Mouse (Mus musculus) testis, adult 2 months (tissue): ENCODE data around the gene Stum. TPM values are rescaled to one million over a fixed set of nuclear protein-coding genes. Genes with fewer than 3 reads are reported as not detected.

Experiments
- H3K27ac ChIP-seq: fragments of 200-500 bp; 2 replicates; pipeline ENCODE4 v1.5.1; 2012; ENCODE audit warnings: low read depth, low read length; ENCODE audit not compliant: control insufficient read depth, insufficient read depth
- H3K27me3 ChIP-seq: fragments of 200-500 bp; 2 replicates; pipeline ENCODE4 v1.6.1; 2012; ENCODE audit warnings: mild to moderate bottlenecking, low read length, moderate library complexity; ENCODE audit not compliant: control insufficient read depth, insufficient read depth
- H3K36me3 ChIP-seq: fragments of 200-500 bp; 2 replicates; pipeline ENCODE4 v1.6.1; 2012; ENCODE audit warnings: mild to moderate bottlenecking, low read length; ENCODE audit not compliant: control insufficient read depth, insufficient read depth
- H3K4me1 ChIP-seq: fragments of 200-500 bp; 2 replicates; pipeline ENCODE4 v1.6.1; 2012; ENCODE audit warnings: low read length; ENCODE audit not compliant: control insufficient read depth, insufficient read depth
- H3K4me3 ChIP-seq: fragments of 200-500 bp; 2 replicates; pipeline ENCODE4 v1.5.1; 2012; ENCODE audit warnings: low read depth, mild to moderate bottlenecking, low read length, moderate library complexity, mixed read lengths; ENCODE audit not compliant: control insufficient read depth
- CTCF ChIP-seq: fragments of 200-500 bp; IDR thresholded peaks from 2 replicates; pipeline ENCODE4 v1.5.1; 2012; ENCODE audit warnings: low read depth, mild to moderate bottlenecking, inconsistent platforms, low read length, moderate library complexity; ENCODE audit not compliant: control insufficient read depth, insufficient read depth, insufficient replicate concordance
- POLR2A ChIP-seq: fragments of 200-500 bp; IDR thresholded peaks from 2 replicates; pipeline ENCODE4 v1.6.1; 2012; ENCODE audit warnings: low read depth, mild to moderate bottlenecking, inconsistent platforms, low read length, moderate library complexity; ENCODE audit not compliant: control insufficient read depth
- polyA plus RNA-seq: library from polyadenylated mRNA; depleted of rRNA; stranded (reverse); fragments of >200 nt; gene quantifications from 2 replicates; pipeline ENCODE4 v1.2.3, GENCODE M21; 2012

The Stum gene
- polyA plus RNA-seq, 1 experiment: 0.27 TPM

DNA sequence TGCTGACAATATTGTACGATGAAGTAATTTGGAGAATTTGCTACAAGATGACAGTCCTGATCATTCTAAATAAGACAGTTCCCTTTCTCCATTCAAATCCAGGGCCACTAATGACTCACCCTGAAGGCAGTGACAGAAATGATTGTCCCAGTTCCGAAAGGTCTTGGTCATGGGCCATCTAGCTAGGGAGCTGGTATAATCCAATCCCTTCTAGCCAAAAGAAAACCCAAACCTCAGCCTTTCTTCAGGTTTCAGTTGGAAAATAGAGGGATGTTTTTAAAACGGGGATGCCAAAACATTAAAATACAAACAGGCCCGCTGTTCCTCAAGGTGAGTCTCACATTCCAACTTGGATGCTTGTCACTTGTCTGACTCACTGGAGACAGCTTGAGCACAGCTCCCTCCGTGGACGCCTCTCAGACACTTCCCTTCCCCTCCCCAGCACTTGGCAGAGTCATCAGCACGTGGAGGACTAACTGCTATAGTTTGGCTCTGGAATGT lies 24.0 kb upstream of the Stum start:
- no peak overlapping the region for H3K27ac ChIP-seq
- no peaks in the 10 kb centered on the region for H3K4me1 ChIP-seq
- no peaks in the 10 kb centered on the region for H3K36me3 ChIP-seq
- no peak overlapping the region for H3K4me3 ChIP-seq
- TF ChIP-seq POLR2A: no peak
- TF ChIP-seq CTCF: no peak
- no peaks in the 10 kb centered on the region for H3K27me3 ChIP-seq

- Histone ChIP-seq H3K27me3 (no peaks in the 10 kb centered on the region), H3K27ac (no peak overlapping the region), H3K36me3 (no peaks in the 10 kb centered on the region), H3K4me1 (no peaks in the 10 kb centered on the region), H3K4me3 (no peak overlapping the region)
- TF ChIP-seq CTCF (no peak), POLR2A (no peak)
These were observed 23.0 kb upstream of the Stum start for GRCm38 (mm10) chr1:180506341-180506740.

GRCm38 (mm10) chr1:180504899-180505298 lies 21.6 kb upstream of the Stum start:
- TF ChIP-seq POLR2A: no peak
- no peak for TF ChIP-seq CTCF

DNA sequence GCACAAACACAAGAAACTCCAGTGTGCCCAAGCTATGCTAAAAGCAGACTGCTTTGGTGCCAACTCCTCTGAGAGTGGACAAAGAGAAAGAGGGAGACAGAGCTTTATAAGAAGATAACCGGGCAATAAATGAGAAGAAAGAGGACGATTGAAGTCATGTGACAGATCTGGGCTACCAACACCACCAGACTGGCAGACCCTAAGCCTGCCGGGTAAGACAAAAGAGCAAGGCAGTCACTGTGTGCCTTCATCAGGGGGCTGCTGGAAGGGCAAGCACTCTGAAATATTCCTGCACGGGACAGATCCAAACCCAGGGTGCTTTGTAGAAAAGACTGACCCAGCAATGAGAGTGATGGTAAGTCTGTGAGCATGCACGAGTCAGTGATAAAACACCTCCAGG lies 20.2 kb upstream of the Stum start:
- Histone ChIP-seq H3K27me3 (no peaks in the 10 kb centered on the region), H3K4me3 (no peak overlapping the region), H3K4me1 (no peaks in the 10 kb centered on the region)

More at GRCm38 (mm10) chr1:180504899-180505298, 21.6 kb upstream of the Stum start:
- Histone ChIP-seq H3K27me3 (no peaks in the 10 kb centered on the region), H3K36me3 (no peaks in the 10 kb centered on the region), H3K4me1 (no peaks in the 10 kb centered on the region), H3K27ac (no peak overlapping the region), H3K4me3 (no peak overlapping the region)

GRCm38 (mm10) chr1:180502566-180502965 lies 19.3 kb upstream of the Stum start:
- H3K27me3 ChIP-seq: no peaks in the 10 kb centered on the region
- H3K27ac ChIP-seq: no peak overlapping the region
- no peak overlapping the region for H3K4me3 ChIP-seq
- no peaks in the 10 kb centered on the region for H3K36me3 ChIP-seq
- TF ChIP-seq POLR2A: no peak
- TF ChIP-seq CTCF: no peak
- no peaks in the 10 kb centered on the region for H3K4me1 ChIP-seq

More for the DNA sequence above, 20.2 kb upstream of the Stum start:
- Histone ChIP-seq H3K36me3 (no peaks in the 10 kb centered on the region), H3K27ac (no peak overlapping the region)
- TF ChIP-seq POLR2A (no peak), CTCF (no peak)

DNA sequence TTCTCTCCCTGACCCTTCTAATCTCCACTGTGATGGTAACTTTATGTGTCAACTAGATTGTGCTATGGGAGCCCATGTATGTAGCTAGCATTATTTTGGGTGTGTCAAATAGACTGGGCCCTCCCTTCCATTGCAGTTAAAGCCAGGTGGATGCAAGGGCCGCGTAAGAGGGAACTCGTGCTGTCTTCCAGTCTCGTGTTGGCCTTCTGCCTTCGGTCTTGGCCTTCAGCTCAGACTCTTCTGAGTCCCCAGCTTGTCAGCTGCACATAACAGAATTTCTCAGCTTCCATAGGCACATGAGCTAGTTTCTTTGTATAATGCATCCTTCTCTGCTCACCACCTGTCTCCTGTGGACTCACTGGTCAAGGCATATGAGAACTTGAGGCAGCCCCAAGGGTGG lies 17.3 kb upstream of the Stum start:
- no peaks in the 10 kb centered on the region for H3K4me1 ChIP-seq
- no peak for TF ChIP-seq CTCF
- TF ChIP-seq POLR2A: no peak
- no peak overlapping the region for H3K27ac ChIP-seq
- no peak overlapping the region for H3K4me3 ChIP-seq
- no peaks in the 10 kb centered on the region for H3K27me3 ChIP-seq
- no peaks in the 10 kb centered on the region for H3K36me3 ChIP-seq

- Histone ChIP-seq H3K27ac (no peak overlapping the region), H3K27me3 (no peaks in the 10 kb centered on the region), H3K4me1 (no peaks in the 10 kb centered on the region), H3K36me3 (no peaks in the 10 kb centered on the region), H3K4me3 (no peak overlapping the region)
- TF ChIP-seq POLR2A: no peak
- no peak for TF ChIP-seq CTCF
These were observed 16.9 kb upstream of the Stum start for GRCm38 (mm10) chr1:180500218-180500617.

GRCm38 (mm10) chr1:180499766-180500165 lies 16.5 kb upstream of the Stum start:
- Histone ChIP-seq H3K36me3 (no peaks in the 10 kb centered on the region), H3K4me1 (peaks cover 4% of the 10 kb centered on the region), H3K27me3 (no peaks in the 10 kb centered on the region), H3K4me3 (no peak overlapping the region), H3K27ac (no peak overlapping the region)
- TF ChIP-seq POLR2A: no peak
- TF ChIP-seq CTCF: no peak
